Mouse (Mus musculus): ENCODE measurements at regions not wholly inside any gene's neighbourhood (a gene's known extent, or its start where the extent isn't known, plus 50 kb on each side); places are given as distances from the start of the nearest gene placed in this dataset.

GRCm38 (mm10) chr10:96804030-96804784 lies 187.4 kb downstream of the Btg1 start:
- no peaks in the 10 kb centered on the region for H3K36me3 ChIP-seq (ENCODE audit: insufficient read depth, low read length)
- ATAC-seq (ENCODE audit: low FRiP score) (no peak), DNase-seq (ENCODE audit: low spot score) (no peak)
- H3K4me2 ChIP-seq (ENCODE audit: low read depth, low read length, poor library complexity, severe bottlenecking), result no peak overlapping the region
- H3K4me1 ChIP-seq (ENCODE audit: insufficient read depth, low read length), result no peaks in the 10 kb centered on the region
- H3K4me3 ChIP-seq (ENCODE audit: low read depth, low read length), result no peak overlapping the region
- no peaks in the 10 kb centered on the region for H3K27me3 ChIP-seq (ENCODE audit: insufficient read depth, low read length)
- 39% methylated on average over 7 of the region's 7 CpGs for WGBS
- no peak for TF ChIP-seq CTCF (IDR thresholded peaks at IDR 0.05)
- no peak overlapping the region for H3K9ac ChIP-seq (replicated peaks; ENCODE audit: low read length, poor library complexity, severe bottlenecking)
- H3K27ac ChIP-seq (ENCODE audit: low read depth, low read length), result no peak overlapping the region
- H3K9me3 ChIP-seq (ENCODE audit: low read length), result no peaks in the 10 kb centered on the region

GRCm38 (mm10) chr10:96806579-96806978 lies 189.8 kb downstream of the Btg1 start:
- Histone ChIP-seq H3K27me3 (ENCODE audit: insufficient read depth, low read length) (no peaks in the 10 kb centered on the region), H3K4me3 (ENCODE audit: low read depth, low read length) (no peak overlapping the region), H3K36me3 (ENCODE audit: insufficient read depth, low read length) (no peaks in the 10 kb centered on the region), H3K4me1 (ENCODE audit: insufficient read depth, low read length) (no peaks in the 10 kb centered on the region), H3K4me2 (ENCODE audit: low read depth, low read length, poor library complexity, severe bottlenecking) (no peak overlapping the region), H3K9ac (replicated peaks; ENCODE audit: low read length, poor library complexity, severe bottlenecking) (no peak overlapping the region), H3K9me3 (ENCODE audit: low read length) (no peaks in the 10 kb centered on the region), H3K27ac (ENCODE audit: low read depth, low read length) (no peak overlapping the region)
- ATAC-seq (ENCODE audit: low FRiP score) (no peak), DNase-seq (ENCODE audit: low spot score) (no peak)
- TF ChIP-seq CTCF (IDR thresholded peaks at IDR 0.05), result no peak
- WGBS, result 71% methylated on average over 7 of the region's 7 CpGs

GRCm38 (mm10) chr10:96821852-96822251 lies 205.0 kb downstream of the Btg1 start:
- Histone ChIP-seq H3K4me1 (ENCODE audit: insufficient read depth, low read length) (no peaks in the 10 kb centered on the region), H3K27ac (ENCODE audit: low read depth, low read length) (no peak overlapping the region), H3K9me3 (ENCODE audit: low read length) (no peaks in the 10 kb centered on the region), H3K4me2 (ENCODE audit: low read depth, low read length, poor library complexity, severe bottlenecking) (no peak overlapping the region), H3K36me3 (ENCODE audit: insufficient read depth, low read length) (no peaks in the 10 kb centered on the region), H3K9ac (replicated peaks; ENCODE audit: low read length, poor library complexity, severe bottlenecking) (no peak overlapping the region), H3K27me3 (ENCODE audit: insufficient read depth, low read length) (no peaks in the 10 kb centered on the region), H3K4me3 (ENCODE audit: low read depth, low read length) (no peak overlapping the region)
- ATAC-seq (ENCODE audit: low FRiP score), result no peak
- WGBS, result 81% methylated on average over 1 of the region's 1 CpGs
- DNase-seq (ENCODE audit: low spot score), result no peak
- TF ChIP-seq CTCF (IDR thresholded peaks at IDR 0.05), result no peak

GRCm38 (mm10) chr10:96822344-96823335 lies 205.8 kb downstream of the Btg1 start:
- no peak for TF ChIP-seq CTCF (IDR thresholded peaks at IDR 0.05)
- no peaks in the 10 kb centered on the region for H3K4me1 ChIP-seq (ENCODE audit: insufficient read depth, low read length)
- H3K27me3 ChIP-seq (ENCODE audit: insufficient read depth, low read length), result no peaks in the 10 kb centered on the region
- H3K36me3 ChIP-seq (ENCODE audit: insufficient read depth, low read length), result no peaks in the 10 kb centered on the region
- no peak overlapping the region for H3K9ac ChIP-seq (replicated peaks; ENCODE audit: low read length, poor library complexity, severe bottlenecking)
- no peak overlapping the region for H3K4me3 ChIP-seq (ENCODE audit: low read depth, low read length)
- WGBS, result 83% methylated on average over 7 of the region's 7 CpGs
- no peak overlapping the region for H3K4me2 ChIP-seq (ENCODE audit: low read depth, low read length, poor library complexity, severe bottlenecking)
- no peaks in the 10 kb centered on the region for H3K9me3 ChIP-seq (ENCODE audit: low read length)
- no peak for DNase-seq (ENCODE audit: low spot score)
- H3K27ac ChIP-seq (ENCODE audit: low read depth, low read length), result no peak overlapping the region
- ATAC-seq (ENCODE audit: low FRiP score), result no peak

GRCm38 (mm10) chr10:96826234-96826788 lies 209.5 kb downstream of the Btg1 start:
- H3K4me3 ChIP-seq (ENCODE audit: low read depth, low read length), result no peak overlapping the region
- 41% methylated on average over 7 of the region's 7 CpGs for WGBS
- no peaks in the 10 kb centered on the region for H3K9me3 ChIP-seq (ENCODE audit: low read length)
- H3K36me3 ChIP-seq (ENCODE audit: insufficient read depth, low read length), result no peaks in the 10 kb centered on the region
- TF ChIP-seq CTCF (IDR thresholded peaks at IDR 0.05), result no peak
- H3K27ac ChIP-seq (ENCODE audit: low read depth, low read length), result no peak overlapping the region
- 0 out of 2 replicates have a peak overlapping the region, but pooled peaks have one; percentile 12 for H3K4me2 ChIP-seq (ENCODE audit: low read depth, low read length, poor library complexity, severe bottlenecking)
- DNase-seq (ENCODE audit: low spot score) (peak; percentile 20), ATAC-seq (ENCODE audit: low FRiP score) (no peak)
- no peaks in the 10 kb centered on the region for H3K27me3 ChIP-seq (ENCODE audit: insufficient read depth, low read length)
- no peak overlapping the region for H3K9ac ChIP-seq (replicated peaks; ENCODE audit: low read length, poor library complexity, severe bottlenecking)
- H3K4me1 ChIP-seq (ENCODE audit: insufficient read depth, low read length), result no peaks in the 10 kb centered on the region

All from midbrain, postnatal 0 days (tissue).